Mouse (Mus musculus): ENCODE measurements at regions not wholly inside any gene's neighbourhood (a gene's known extent, or its start where the extent isn't known, plus 50 kb on each side); places are given as distances from the start of the nearest gene placed in this dataset.

GRCm38 (mm10) chr13:37685617-37686016, 92.6 kb upstream of the Rreb1 start:
- 74% methylated on average over 2 of the region's 2 CpGs for WGBS
- no peak overlapping the region for H3K4me2 ChIP-seq (replicated peaks; ENCODE audit: low read depth)
- H3K4me3 ChIP-seq (ENCODE audit: low read depth, low read length) = no peak overlapping the region
- no peak for DNase-seq (ENCODE audit: low spot score)
- ATAC-seq (ENCODE audit: low FRiP score, low TSS enrichment) = no peak
- TF ChIP-seq CTCF (IDR thresholded peaks at IDR 0.05; ENCODE audit: low read depth) (no peak), EP300 (optimal IDR thresholded peaks at IDR 0.05) (no peak)
- H3K9me3 ChIP-seq (ENCODE audit: control insufficient read depth, low read length) = no peaks in the 10 kb centered on the region
- H3K4me1 ChIP-seq (replicated peaks; ENCODE audit: control insufficient read depth, insufficient read depth) = no peaks in the 10 kb centered on the region
- H3K27ac ChIP-seq (replicated peaks) = no peak overlapping the region
- H3K27me3 ChIP-seq (ENCODE audit: control insufficient read depth, insufficient read depth, low read length) = no peaks in the 10 kb centered on the region
- H3K36me3 ChIP-seq (ENCODE audit: control insufficient read depth, insufficient read depth, low read length) = no peaks in the 10 kb centered on the region
- no peak overlapping the region for H3K9ac ChIP-seq (ENCODE audit: low read length)

DNA sequence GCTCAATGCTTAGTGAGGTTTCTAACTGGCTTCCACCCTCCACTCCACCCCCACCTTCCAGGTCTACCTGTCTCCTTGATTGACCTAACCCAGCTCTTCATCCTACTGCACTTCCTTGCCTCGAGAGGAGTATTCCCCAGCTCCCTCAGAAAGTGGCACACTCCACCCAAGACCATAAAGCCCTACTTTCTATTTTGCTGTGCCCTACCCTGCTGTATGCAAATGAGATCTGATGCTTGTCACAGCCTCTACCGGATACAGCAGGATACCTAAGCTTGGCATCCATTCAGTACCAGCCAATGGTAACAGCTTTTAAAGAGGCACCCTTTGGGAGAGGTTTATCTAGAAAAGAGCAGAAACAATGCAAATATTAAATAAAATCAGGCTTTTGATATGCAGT, 92.1 kb upstream of the Rreb1 start:
- DNase-seq (ENCODE audit: low spot score) = no peak
- no peak for TF ChIP-seq CTCF (IDR thresholded peaks at IDR 0.05; ENCODE audit: low read depth)
- TF ChIP-seq EP300 (optimal IDR thresholded peaks at IDR 0.05) = no peak
- Histone ChIP-seq H3K9ac (ENCODE audit: low read length) (no peak overlapping the region), H3K9me3 (ENCODE audit: control insufficient read depth, low read length) (no peaks in the 10 kb centered on the region), H3K27ac (replicated peaks) (no peak overlapping the region), H3K4me1 (replicated peaks; ENCODE audit: control insufficient read depth, insufficient read depth) (no peaks in the 10 kb centered on the region), H3K36me3 (ENCODE audit: control insufficient read depth, insufficient read depth, low read length) (no peaks in the 10 kb centered on the region), H3K4me2 (replicated peaks; ENCODE audit: low read depth) (no peak overlapping the region), H3K27me3 (ENCODE audit: control insufficient read depth, insufficient read depth, low read length) (no peaks in the 10 kb centered on the region), H3K4me3 (ENCODE audit: low read depth, low read length) (no peak overlapping the region)
- no peak for ATAC-seq (ENCODE audit: low FRiP score, low TSS enrichment)
- 47% methylated on average over 2 of the region's 2 CpGs for WGBS

GRCm38 (mm10) chr13:37689127-37689777, 88.9 kb upstream of the Rreb1 start:
- no peak for DNase-seq (ENCODE audit: low spot score)
- Histone ChIP-seq H3K27me3 (ENCODE audit: control insufficient read depth, insufficient read depth, low read length) (no peaks in the 10 kb centered on the region), H3K27ac (replicated peaks) (no peak overlapping the region), H3K4me1 (replicated peaks; ENCODE audit: control insufficient read depth, insufficient read depth) (no peaks in the 10 kb centered on the region), H3K36me3 (ENCODE audit: control insufficient read depth, insufficient read depth, low read length) (no peaks in the 10 kb centered on the region), H3K4me3 (ENCODE audit: low read depth, low read length) (no peak overlapping the region), H3K9me3 (ENCODE audit: control insufficient read depth, low read length) (no peaks in the 10 kb centered on the region), H3K9ac (ENCODE audit: low read length) (no peak overlapping the region), H3K4me2 (replicated peaks; ENCODE audit: low read depth) (no peak overlapping the region)
- TF ChIP-seq CTCF (IDR thresholded peaks at IDR 0.05; ENCODE audit: low read depth) (no peak), EP300 (optimal IDR thresholded peaks at IDR 0.05) (no peak)
- WGBS = 90% methylated on average over 6 of the region's 6 CpGs
- no peak for ATAC-seq (ENCODE audit: low FRiP score, low TSS enrichment)

DNA sequence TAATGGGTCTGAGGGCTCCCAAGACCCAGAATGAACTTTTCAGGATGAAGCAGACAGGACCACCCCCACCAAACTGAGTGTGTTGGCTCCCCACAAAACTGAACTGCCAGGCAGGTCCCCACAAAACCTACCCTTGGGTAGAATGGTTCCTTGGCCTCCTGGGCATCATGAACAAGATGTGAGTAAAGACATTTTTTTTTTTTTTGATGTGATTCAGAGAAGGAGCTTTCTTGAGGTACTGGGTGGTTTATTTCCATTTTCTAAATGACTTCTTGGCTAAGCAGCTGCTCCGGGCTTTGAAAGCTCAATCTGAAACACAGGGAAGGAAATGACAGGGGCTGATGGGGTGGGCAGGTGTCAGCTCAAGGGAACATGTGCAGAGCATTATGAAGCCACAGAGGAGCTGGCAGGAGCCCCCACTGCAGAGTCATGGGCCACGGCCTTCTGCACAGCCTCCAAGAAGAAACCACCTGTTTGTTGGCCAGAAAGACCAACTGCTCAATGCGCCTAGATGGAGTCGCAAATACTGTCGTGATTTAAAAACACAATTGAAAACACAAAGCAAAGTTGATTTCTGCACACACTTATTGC, 86.2 kb upstream of the Rreb1 start:
- no peaks in the 10 kb centered on the region for H3K36me3 ChIP-seq (ENCODE audit: control insufficient read depth, insufficient read depth, low read length)
- DNase-seq (ENCODE audit: low spot score) (no peak), ATAC-seq (ENCODE audit: low FRiP score, low TSS enrichment) (no peak)
- no peak overlapping the region for H3K4me2 ChIP-seq (replicated peaks; ENCODE audit: low read depth)
- no peaks in the 10 kb centered on the region for H3K27me3 ChIP-seq (ENCODE audit: control insufficient read depth, insufficient read depth, low read length)
- H3K4me3 ChIP-seq (ENCODE audit: low read depth, low read length) = no peak overlapping the region
- H3K9me3 ChIP-seq (ENCODE audit: control insufficient read depth, low read length) = no peaks in the 10 kb centered on the region
- no peak overlapping the region for H3K9ac ChIP-seq (ENCODE audit: low read length)
- no peak overlapping the region for H3K27ac ChIP-seq (replicated peaks)
- WGBS = 85% methylated on average over 5 of the region's 5 CpGs
- TF ChIP-seq CTCF (IDR thresholded peaks at IDR 0.05; ENCODE audit: low read depth) (no peak), EP300 (optimal IDR thresholded peaks at IDR 0.05) (no peak)
- no peaks in the 10 kb centered on the region for H3K4me1 ChIP-seq (replicated peaks; ENCODE audit: control insufficient read depth, insufficient read depth)

- DNase-seq (ENCODE audit: low spot score) (no peak), ATAC-seq (ENCODE audit: low FRiP score, low TSS enrichment) (no peak)
- TF ChIP-seq EP300 (optimal IDR thresholded peaks at IDR 0.05) = no peak
- no peak for TF ChIP-seq CTCF (IDR thresholded peaks at IDR 0.05; ENCODE audit: low read depth)
- Histone ChIP-seq H3K36me3 (ENCODE audit: control insufficient read depth, insufficient read depth, low read length) (no peaks in the 10 kb centered on the region), H3K4me3 (ENCODE audit: low read depth, low read length) (no peak overlapping the region), H3K27ac (replicated peaks) (no peak overlapping the region), H3K4me1 (replicated peaks; ENCODE audit: control insufficient read depth, insufficient read depth) (no peaks in the 10 kb centered on the region), H3K4me2 (replicated peaks; ENCODE audit: low read depth) (no peak overlapping the region), H3K9me3 (ENCODE audit: control insufficient read depth, low read length) (no peaks in the 10 kb centered on the region), H3K9ac (ENCODE audit: low read length) (no peak overlapping the region), H3K27me3 (ENCODE audit: control insufficient read depth, insufficient read depth, low read length) (no peaks in the 10 kb centered on the region)
- 65% methylated on average over 3 of the region's 3 CpGs for WGBS
Observed at GRCm38 (mm10) chr13:37693617-37694016, 84.6 kb upstream of the Rreb1 start.

GRCm38 (mm10) chr13:37704475-37704874, 73.7 kb upstream of the Rreb1 start:
- WGBS = 51% methylated on average over 1 of the region's 1 CpGs
- Histone ChIP-seq H3K4me3 (ENCODE audit: low read depth, low read length) (no peak overlapping the region), H3K9me3 (ENCODE audit: control insufficient read depth, low read length) (no peaks in the 10 kb centered on the region), H3K27ac (replicated peaks) (no peak overlapping the region), H3K4me1 (replicated peaks; ENCODE audit: control insufficient read depth, insufficient read depth) (no peaks in the 10 kb centered on the region), H3K27me3 (ENCODE audit: control insufficient read depth, insufficient read depth, low read length) (no peaks in the 10 kb centered on the region), H3K9ac (ENCODE audit: low read length) (no peak overlapping the region), H3K4me2 (replicated peaks; ENCODE audit: low read depth) (no peak overlapping the region), H3K36me3 (ENCODE audit: control insufficient read depth, insufficient read depth, low read length) (no peaks in the 10 kb centered on the region)
- ATAC-seq (ENCODE audit: low FRiP score, low TSS enrichment) = 0 out of 2 replicates have a peak, but pooled peaks have one; percentile 15
- TF ChIP-seq CTCF (IDR thresholded peaks at IDR 0.05; ENCODE audit: low read depth) (no peak), EP300 (optimal IDR thresholded peaks at IDR 0.05) (no peak)
- DNase-seq (ENCODE audit: low spot score) = no peak

All from stomach, postnatal 0 days (tissue).